Mouse (Mus musculus) E14TG2a.4 (cell line): ENCODE data around the gene Npsr1.

ENCODE experiments used
- H3K27me3 ChIP-seq: 2 replicates; pipeline ENCODE4 v1.6.1; 2014; ENCODE audit warnings: low read length, control low read depth; ENCODE audit not compliant: insufficient read depth
- H3K36me3 ChIP-seq: 2 replicates; pipeline ENCODE4 v1.6.1; 2014; ENCODE audit warnings: low read length, control low read depth; ENCODE audit not compliant: insufficient read depth
- H3K4me1 ChIP-seq: replicated peaks from 2 replicates; pipeline ENCODE4 v1.6.1; 2014; ENCODE audit warnings: low read depth, low read length, control low read depth
- H3K4me3 ChIP-seq: replicated peaks from 2 replicates; pipeline ENCODE4 v1.5.1; 2014; ENCODE audit warnings: mild to moderate bottlenecking, low read length
- H3K9me3 ChIP-seq: 2 replicates; pipeline ENCODE4 v1.6.1; 2014; ENCODE audit warnings: low read length, control low read depth
- CTCF ChIP-seq: conservative IDR thresholded peaks from 2 replicates; pipeline ENCODE4 v1.5.1; 2014; ENCODE audit warnings: low read length
- NANOG ChIP-seq: IDR thresholded peaks from 2 replicates; pipeline ENCODE4 v1.6.1; 2014; ENCODE audit warnings: borderline replicate concordance, low read length, mixed read lengths
- POU5F1 ChIP-seq: IDR thresholded peaks from 2 replicates; pipeline ENCODE4 v1.6.1; 2014; ENCODE audit warnings: low read length, borderline replicate concordance

The Npsr1 gene

DNA sequence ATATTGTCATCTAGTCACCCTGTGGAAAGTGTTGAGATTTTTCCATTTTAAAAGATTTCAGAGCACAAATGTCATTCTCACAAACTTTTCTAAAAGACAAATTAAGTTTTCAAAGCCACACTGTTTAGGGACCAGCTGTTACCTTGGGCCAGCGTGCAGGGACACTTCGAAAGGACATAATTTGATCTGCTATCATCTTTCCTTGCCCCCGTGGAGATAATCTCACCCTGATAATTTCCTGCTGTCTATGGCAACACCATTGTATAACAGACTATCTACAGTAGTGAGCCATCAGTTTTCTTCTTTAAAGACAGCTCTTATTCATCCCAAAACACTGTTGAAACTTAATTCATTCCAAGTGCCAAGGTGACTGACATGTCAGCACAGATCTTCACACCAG lies 209.6 kb downstream of the Npsr1 start:
- no peaks in the 10 kb centered on the region for H3K36me3 ChIP-seq
- peaks cover 16% of the 10 kb centered on the region for H3K9me3 ChIP-seq
- TF ChIP-seq CTCF: no peak
- no peak for TF ChIP-seq POU5F1
- TF ChIP-seq NANOG: no peak
- no peaks in the 10 kb centered on the region; the same call in 1 of the 2 replicates for H3K27me3 ChIP-seq
- H3K4me3 ChIP-seq: no peak overlapping the region
- no peaks in the 10 kb centered on the region for H3K4me1 ChIP-seq

DNA sequence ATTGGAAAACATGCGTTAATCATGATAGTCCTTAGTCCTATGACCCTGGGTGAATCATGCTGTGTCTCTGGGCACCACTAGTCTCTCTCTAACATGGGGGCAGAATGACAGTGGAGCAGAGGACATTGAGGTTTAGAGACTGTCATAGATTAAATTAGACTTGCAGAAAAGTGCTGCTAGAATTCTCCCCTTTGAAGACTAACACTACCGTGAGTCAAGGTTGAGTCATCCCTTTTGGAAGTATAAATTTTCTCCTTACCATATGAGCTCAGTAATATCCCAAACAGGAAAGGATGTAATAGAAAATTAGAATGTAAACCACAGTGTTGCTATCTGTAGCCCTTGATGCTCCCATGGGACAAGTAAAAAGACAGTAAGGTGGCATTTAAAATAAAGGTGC lies 218.0 kb downstream of the Npsr1 start:
- Histone ChIP-seq H3K27me3 (no peaks in the 10 kb centered on the region), H3K36me3 (no peaks in the 10 kb centered on the region), H3K4me3 (no peak overlapping the region), H3K9me3 (peaks cover 12% of the 10 kb centered on the region; the same call in 1 of the 2 replicates), H3K4me1 (no peaks in the 10 kb centered on the region)
- no peak for TF ChIP-seq POU5F1
- no peak for TF ChIP-seq NANOG
- TF ChIP-seq CTCF: no peak

DNA sequence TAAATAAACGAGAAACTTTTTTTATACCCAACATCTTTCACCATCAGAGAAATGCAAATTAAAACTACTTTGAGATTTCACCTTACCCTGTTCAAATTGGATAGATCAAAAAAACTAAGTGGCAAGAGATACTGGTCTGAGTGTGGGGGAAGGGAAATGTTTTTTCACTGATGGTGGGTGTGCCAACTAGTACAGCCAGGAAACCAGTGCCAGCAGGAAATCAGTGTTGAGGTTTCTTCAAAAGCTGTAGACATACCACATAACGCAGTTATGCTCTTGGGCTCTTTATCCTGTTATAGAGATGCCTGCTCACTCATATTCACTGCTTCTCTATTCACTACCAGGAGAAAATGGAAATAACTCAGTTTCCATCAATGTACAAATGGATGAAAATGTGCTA lies 233.9 kb downstream of the Npsr1 start:
- no peak for TF ChIP-seq CTCF
- no peak for TF ChIP-seq POU5F1
- TF ChIP-seq NANOG: no peak
- Histone ChIP-seq H3K4me3 (no peak overlapping the region), H3K27me3 (no peaks in the 10 kb centered on the region), H3K9me3 (no peaks in the 10 kb centered on the region), H3K4me1 (no peaks in the 10 kb centered on the region), H3K36me3 (no peaks in the 10 kb centered on the region)

DNA sequence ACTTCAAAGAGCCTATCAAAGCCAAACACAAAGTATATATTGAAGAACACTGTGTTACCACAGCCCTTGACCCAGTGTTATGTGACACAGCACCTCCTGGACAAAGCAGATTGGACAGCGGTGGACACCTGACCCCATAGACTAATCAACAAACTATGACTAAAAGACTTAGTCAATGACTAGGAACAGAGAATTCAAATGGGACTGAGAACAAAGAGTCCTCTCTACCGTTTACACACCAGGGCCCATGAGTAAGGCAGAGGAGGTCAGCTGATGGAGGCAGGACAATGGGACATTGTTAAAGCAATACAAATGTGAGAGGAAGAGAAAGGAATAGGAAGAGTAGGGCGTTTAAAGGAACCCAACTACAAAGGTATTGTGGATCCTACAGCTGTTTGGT lies 243.5 kb downstream of the Npsr1 start:
- Histone ChIP-seq H3K9me3 (peaks cover 8% of the 10 kb centered on the region; the same call in 1 of the 2 replicates), H3K4me1 (no peaks in the 10 kb centered on the region), H3K27me3 (no peaks in the 10 kb centered on the region), H3K36me3 (no peaks in the 10 kb centered on the region), H3K4me3 (no peak overlapping the region)
- no peak for TF ChIP-seq NANOG
- TF ChIP-seq POU5F1: no peak
- TF ChIP-seq CTCF: no peak

DNA sequence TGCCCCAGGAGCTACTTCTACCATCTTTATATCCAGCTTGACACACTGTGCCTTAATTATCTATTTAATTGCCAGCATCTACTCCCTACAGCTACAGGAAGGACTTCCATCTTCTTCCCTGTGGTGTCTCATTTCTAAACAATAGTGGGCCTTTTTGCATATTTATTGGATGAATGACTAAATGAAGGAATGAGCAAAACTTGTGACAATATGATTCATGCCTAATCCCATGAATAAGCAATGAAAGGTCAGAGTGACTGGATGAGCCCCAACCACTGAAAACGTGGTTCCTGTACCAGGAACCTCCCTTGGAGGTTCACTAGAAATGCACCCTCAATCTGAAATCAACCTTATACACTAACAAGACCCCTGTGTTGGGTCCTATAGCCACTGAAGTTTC lies 249.2 kb downstream of the Npsr1 start:
- no peak for TF ChIP-seq NANOG
- TF ChIP-seq CTCF: no peak
- TF ChIP-seq POU5F1: no peak
- H3K27me3 ChIP-seq: no peaks in the 10 kb centered on the region
- no peak overlapping the region for H3K4me3 ChIP-seq
- H3K4me1 ChIP-seq: no peaks in the 10 kb centered on the region
- H3K36me3 ChIP-seq: no peaks in the 10 kb centered on the region
- no peaks in the 10 kb centered on the region for H3K9me3 ChIP-seq

DNA sequence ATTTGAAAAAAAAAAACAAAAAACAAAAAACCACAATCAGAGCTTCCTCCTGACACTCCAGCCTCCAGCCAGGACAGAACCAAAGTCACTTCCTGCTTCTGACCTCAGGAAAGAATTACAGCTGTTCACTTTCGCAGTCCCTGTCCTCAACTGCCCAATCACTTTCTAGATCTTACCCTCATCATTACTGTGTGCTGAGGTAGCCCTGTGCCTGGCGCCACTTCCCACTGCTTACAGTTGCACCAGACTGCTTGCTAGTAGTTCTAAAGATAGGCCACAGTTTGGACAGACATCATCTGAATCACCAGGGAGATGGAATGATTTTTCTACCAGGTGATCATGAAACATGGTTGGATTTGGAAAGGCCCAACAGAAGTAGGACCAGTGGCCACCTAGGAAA lies 251.7 kb downstream of the Npsr1 start:
- H3K4me3 ChIP-seq: no peak overlapping the region
- H3K4me1 ChIP-seq: no peaks in the 10 kb centered on the region
- H3K27me3 ChIP-seq: no peaks in the 10 kb centered on the region
- no peak for TF ChIP-seq POU5F1
- TF ChIP-seq NANOG: no peak
- TF ChIP-seq CTCF: no peak
- no peaks in the 10 kb centered on the region for H3K9me3 ChIP-seq
- H3K36me3 ChIP-seq: no peaks in the 10 kb centered on the region

DNA sequence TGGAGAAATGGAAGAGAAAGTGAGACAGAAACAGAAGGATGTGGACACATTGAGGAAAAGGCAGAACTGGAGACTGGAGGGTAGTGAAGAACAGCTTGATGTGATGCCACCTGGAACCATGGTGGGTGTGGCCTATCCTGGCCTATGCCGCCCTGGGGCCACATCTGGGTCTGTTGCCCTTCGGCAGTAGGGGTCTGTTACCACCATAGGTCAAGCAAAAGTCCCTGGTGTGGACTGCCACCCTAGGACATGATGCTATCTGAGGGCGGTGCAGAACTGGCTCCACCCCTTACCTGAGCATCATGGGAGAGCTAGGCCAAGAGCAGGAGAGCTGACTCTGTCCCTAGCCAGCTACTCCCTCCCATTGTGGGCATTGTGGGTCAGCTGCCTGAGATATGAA lies 253.6 kb downstream of the Npsr1 start:
- H3K36me3 ChIP-seq: no peaks in the 10 kb centered on the region
- no peaks in the 10 kb centered on the region for H3K27me3 ChIP-seq
- no peaks in the 10 kb centered on the region for H3K9me3 ChIP-seq
- no peak overlapping the region for H3K4me3 ChIP-seq
- TF ChIP-seq POU5F1 (no peak), CTCF (no peak), NANOG (no peak)
- H3K4me1 ChIP-seq: no peaks in the 10 kb centered on the region
